Mouse (Mus musculus) neural tube, embryonic 11.5 days (tissue): ENCODE measurements around the gene Gtf3c1. TPM values are rescaled to one million over a fixed set of nuclear protein-coding genes. Genes with fewer than 3 reads are reported as not detected.

Source experiments
- ATAC-seq: fragments of 200-750 bp; cut with Nextera tagmentation; 2 replicates; pipeline ENCODE4 v1.8.0; 2017; ENCODE audit warnings: moderate number of reproducible peaks, mild to moderate bottlenecking, moderate TSS enrichment, moderate library complexity; ENCODE audit not compliant: insufficient read depth, low FRiP score, low TSS enrichment
- DNase-seq: peaks from one replicate; pipeline ENCODE4 v3.0.0-alpha.2; 2015; ENCODE audit warnings: low spot score
- H3K27ac ChIP-seq: fragments of 300-500 bp; sonication (generic); 2 replicates; pipeline ENCODE4 v1.5.1; 2014; ENCODE audit warnings: low read depth, mild to moderate bottlenecking, low read length
- H3K27me3 ChIP-seq: fragments of 300-500 bp; sonication (generic); 2 replicates; pipeline ENCODE4 v1.6.1; 2014; ENCODE audit warnings: mild to moderate bottlenecking, low read length, mixed read lengths; ENCODE audit not compliant: control insufficient read depth, insufficient read depth
- H3K36me3 ChIP-seq: fragments of 300-500 bp; sonication (generic); 2 replicates; pipeline ENCODE4 v1.6.1; 2014; ENCODE audit warnings: mild to moderate bottlenecking, low read length, moderate library complexity, mixed read lengths; ENCODE audit not compliant: control insufficient read depth, insufficient read depth
- H3K4me1 ChIP-seq: fragments of 300-500 bp; sonication (generic); 2 replicates; pipeline ENCODE4 v1.6.1; 2014; ENCODE audit warnings: low read length, mixed read lengths; ENCODE audit not compliant: control insufficient read depth, insufficient read depth
- H3K4me2 ChIP-seq: fragments of 300-500 bp; sonication (generic); 2 replicates; pipeline ENCODE4 v1.6.1; 2014; ENCODE audit warnings: low read depth, mild to moderate bottlenecking, moderate library complexity
- H3K4me3 ChIP-seq: fragments of 300-500 bp; sonication (generic); 2 replicates; pipeline ENCODE4 v1.5.1; 2014; ENCODE audit warnings: low read depth, low read length
- H3K9ac ChIP-seq: fragments of 300-500 bp; sonication (generic); 2 replicates; pipeline ENCODE4 v1.6.1; 2014; ENCODE audit warnings: mild to moderate bottlenecking, low read length
- H3K9me3 ChIP-seq: fragments of 300-500 bp; sonication (generic); 2 replicates; pipeline ENCODE4 v1.6.1; 2016; ENCODE audit warnings: low read length; ENCODE audit not compliant: control insufficient read depth
- WGBS: fragments of 180-500 bp; shearing (Covaris S2); extraction: QIAGEN DNeasy Blood & Tissue Kit; methylation state at CpG from one replicate; pipeline ENCODE4 v1.1.7; 2014; 5-methylcytosine and 5-hydroxymethylcytosine counted together
- polyA plus RNA-seq: library from polyadenylated mRNA; unstranded; fragments of >200 nt; fragmentation: Nextera tagmentation; extraction: Ambion mirVana; gene quantifications from 2 replicates; pipeline ENCODE4 v1.2.1, GENCODE M21; 2014

Gene Gtf3c1
- polyA plus RNA-seq, 1 experiment from 2014 or later, result 43.6 TPM

DNA sequence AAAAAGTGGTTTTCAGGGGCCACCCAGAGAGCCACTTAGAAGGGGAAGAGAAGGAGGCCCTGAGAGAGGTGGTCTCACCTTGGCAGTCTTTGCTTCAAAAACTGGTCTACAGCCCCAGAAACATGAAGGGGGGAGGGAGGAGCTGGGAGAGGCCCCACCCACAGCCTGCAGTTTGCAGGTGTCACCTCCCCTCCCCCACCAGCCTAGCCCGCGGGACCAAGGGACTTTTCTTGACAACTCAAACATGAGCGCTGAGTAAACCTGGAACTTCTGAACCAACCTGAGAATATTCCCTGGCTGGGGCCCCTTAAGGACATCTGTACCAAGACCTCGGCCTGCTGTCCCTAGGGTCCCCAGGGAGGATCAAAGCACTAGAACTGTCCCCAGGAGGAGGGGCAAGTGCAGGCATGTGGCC is 101.8 kb downstream of the Gtf3c1 start:
- H3K4me1 ChIP-seq, result no peaks in the 10 kb centered on the region
- no peaks in the 10 kb centered on the region for H3K27me3 ChIP-seq
- no peaks in the 10 kb centered on the region for H3K9me3 ChIP-seq
- H3K27ac ChIP-seq, result no peak overlapping the region
- ATAC-seq (no peak), DNase-seq (no peak)
- no peaks in the 10 kb centered on the region for H3K36me3 ChIP-seq
- H3K9ac ChIP-seq, result no peak overlapping the region
- no peak overlapping the region for H3K4me2 ChIP-seq
- no peak overlapping the region for H3K4me3 ChIP-seq
- WGBS, result 66% methylated on average over 4 of the region's 4 CpGs

DNA sequence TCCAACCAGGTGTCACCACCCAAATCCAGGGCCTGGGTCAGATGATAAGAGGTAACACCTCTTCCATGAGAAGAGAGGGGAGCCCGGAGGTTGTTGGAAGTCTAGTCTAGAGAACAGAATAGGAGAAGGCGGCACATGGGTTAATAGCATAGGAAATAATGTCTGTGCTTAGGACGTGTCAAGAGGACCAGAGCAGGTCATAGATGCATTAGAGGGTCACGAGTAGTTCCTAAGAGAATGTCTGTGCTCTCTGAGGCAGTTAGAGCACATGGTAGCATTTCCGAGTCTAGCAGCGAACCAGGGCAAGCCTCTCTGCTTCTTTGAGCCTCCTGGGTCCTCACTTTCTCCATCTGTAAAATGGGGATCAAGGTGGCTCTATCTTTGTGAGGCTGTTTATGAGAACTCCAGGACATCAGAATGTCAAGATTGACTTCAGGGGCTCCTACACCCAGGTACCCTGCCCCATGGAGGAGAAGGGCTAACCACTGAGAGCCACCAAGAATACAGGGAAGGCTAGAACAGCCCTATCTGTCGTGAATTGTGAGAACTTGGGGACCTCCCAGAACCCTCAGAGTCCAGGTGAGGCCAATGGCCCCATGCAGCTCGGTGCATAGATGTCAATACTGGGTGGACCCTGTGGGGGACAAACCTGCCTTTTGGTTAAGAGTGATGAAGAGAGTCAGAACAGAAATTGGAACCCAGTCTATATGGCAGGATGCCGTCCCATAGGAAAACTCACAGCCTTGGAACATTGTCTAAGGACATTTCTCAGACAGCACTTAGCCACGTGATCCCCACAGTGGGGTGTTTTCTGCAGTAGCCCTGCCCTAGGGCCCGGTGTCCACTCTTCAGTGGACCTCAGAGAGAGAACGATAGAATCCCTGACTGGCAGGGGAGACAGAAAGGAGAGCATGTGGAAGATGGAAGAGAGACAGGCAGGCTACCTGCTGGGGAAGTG is 102.9 kb downstream of the Gtf3c1 start:
- WGBS, result 84% methylated on average over 12 of the region's 12 CpGs
- ATAC-seq, result no peak
- no peaks in the 10 kb centered on the region for H3K27me3 ChIP-seq

DNA sequence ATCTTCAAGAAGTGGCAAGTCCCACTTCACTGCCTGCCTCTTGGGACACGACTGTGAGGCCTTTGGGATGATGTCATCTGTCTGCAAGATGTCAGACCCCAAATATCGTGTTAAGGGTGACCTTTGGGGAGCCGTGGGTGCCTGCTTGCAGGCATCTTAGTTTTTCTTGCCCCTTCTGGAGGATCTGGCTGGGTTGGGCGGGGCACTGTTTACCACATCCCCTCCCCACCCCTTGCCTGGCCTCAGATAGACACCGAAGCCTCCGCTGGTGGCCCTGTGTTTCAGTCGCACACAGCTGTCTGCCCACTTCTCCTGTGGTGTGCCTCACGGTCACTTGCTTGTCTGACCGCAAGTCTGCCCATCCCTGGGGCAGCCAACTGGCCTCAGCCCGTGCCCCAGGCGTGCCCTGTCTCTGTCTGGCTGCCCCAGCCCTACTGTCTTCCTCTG is 104.4 kb downstream of the Gtf3c1 start, which contains the start of gene Il21r:
TSS of gene Il21r (plus strand) at position 245 of the 447 bp plus-strand sequence.
- no peak within 1 kb of the TSS for H3K4me2 ChIP-seq
- no peaks in the 10 kb centered on the region for H3K36me3 ChIP-seq
- WGBS, result 78% methylated on average over 11 of the region's 11 CpGs
- no peak within 1 kb of the TSS for H3K4me3 ChIP-seq
- H3K4me1 ChIP-seq, result no peaks in the 10 kb centered on the region
- no peaks in the 10 kb centered on the region for H3K9me3 ChIP-seq
- no peak within 1 kb of the TSS for H3K9ac ChIP-seq
- DNase-seq (no peak), ATAC-seq (no peak)
- no peaks in the 10 kb centered on the region for H3K27me3 ChIP-seq
- H3K27ac ChIP-seq, result no peak within 1 kb of the TSS

More for the DNA sequence above, 102.9 kb downstream of the Gtf3c1 start:
- H3K36me3 ChIP-seq, result no peaks in the 10 kb centered on the region
- H3K4me3 ChIP-seq, result no peak overlapping the region
- DNase-seq, result no peak
- H3K27ac ChIP-seq, result no peak overlapping the region
- H3K4me1 ChIP-seq, result no peaks in the 10 kb centered on the region
- H3K9me3 ChIP-seq, result no peaks in the 10 kb centered on the region
- H3K9ac ChIP-seq, result no peak overlapping the region
- H3K4me2 ChIP-seq, result no peak overlapping the region

DNA sequence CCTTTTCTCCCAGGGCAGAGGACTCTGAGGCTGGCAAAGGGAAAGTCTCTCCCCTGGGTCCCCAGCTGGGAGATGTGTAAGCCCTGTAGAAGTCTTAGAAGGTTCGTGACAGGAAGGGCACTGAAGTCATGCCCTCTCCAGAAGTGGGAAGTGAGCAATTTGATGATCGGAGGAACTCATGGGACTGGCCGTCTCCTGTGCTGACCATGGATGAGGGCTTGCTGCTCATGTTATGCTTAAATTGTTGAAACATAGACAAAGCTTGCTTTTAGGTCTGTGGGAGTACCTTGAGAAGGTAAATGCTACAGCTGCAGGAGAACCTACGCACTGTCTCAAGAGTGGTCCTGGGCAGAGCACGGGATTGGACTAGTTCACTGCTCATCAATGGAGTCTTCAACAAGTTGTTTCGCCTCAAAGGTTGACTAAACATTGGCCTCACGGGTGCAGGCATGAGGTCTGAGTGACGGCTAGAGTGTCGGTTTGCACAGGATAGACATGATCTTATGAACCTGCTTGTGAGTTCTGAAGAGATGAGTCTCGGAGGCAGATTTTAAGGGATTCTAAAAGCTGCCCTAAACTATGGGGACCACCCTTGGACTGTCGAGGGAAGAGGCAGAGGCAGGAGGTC is 105.6 kb downstream of the Gtf3c1 start:
- DNase-seq, result no peak
- no peak overlapping the region for H3K9ac ChIP-seq
- no peak overlapping the region for H3K27ac ChIP-seq
- ATAC-seq, result no peak
- H3K9me3 ChIP-seq, result no peaks in the 10 kb centered on the region
- 85% methylated on average over 11 of the region's 11 CpGs for WGBS
- no peaks in the 10 kb centered on the region for H3K27me3 ChIP-seq
- no peaks in the 10 kb centered on the region for H3K36me3 ChIP-seq
- H3K4me1 ChIP-seq, result no peaks in the 10 kb centered on the region
- H3K4me3 ChIP-seq, result no peak overlapping the region
- no peak overlapping the region for H3K4me2 ChIP-seq

DNA sequence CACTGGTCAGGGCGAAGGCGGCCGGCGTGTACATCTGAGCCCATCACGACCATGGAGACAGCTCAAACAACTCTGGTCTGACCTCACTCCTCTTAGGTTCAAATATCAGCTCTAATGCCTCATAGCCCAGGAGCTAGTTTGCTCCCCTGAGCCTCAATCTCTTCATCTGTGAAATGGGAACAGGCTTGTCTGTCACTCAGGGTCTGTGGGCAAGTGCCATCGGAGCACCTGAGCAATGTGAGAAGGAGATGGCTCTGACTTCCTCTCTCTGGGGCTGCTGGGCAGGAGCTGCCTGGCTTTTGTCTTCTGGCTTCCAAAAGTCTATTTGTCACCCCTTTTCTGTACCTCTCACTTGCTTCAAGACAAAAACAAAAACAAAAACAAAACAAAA is 106.3 kb downstream of the Gtf3c1 start:
- DNase-seq (no peak), ATAC-seq (no peak)
- 92% methylated on average over 6 of the region's 6 CpGs for WGBS
- no peak overlapping the region for H3K4me2 ChIP-seq
- H3K27me3 ChIP-seq, result no peaks in the 10 kb centered on the region
- no peaks in the 10 kb centered on the region for H3K36me3 ChIP-seq
- H3K27ac ChIP-seq, result no peak overlapping the region
- H3K9ac ChIP-seq, result no peak overlapping the region
- no peaks in the 10 kb centered on the region for H3K9me3 ChIP-seq
- no peak overlapping the region for H3K4me3 ChIP-seq
- H3K4me1 ChIP-seq, result no peaks in the 10 kb centered on the region

DNA sequence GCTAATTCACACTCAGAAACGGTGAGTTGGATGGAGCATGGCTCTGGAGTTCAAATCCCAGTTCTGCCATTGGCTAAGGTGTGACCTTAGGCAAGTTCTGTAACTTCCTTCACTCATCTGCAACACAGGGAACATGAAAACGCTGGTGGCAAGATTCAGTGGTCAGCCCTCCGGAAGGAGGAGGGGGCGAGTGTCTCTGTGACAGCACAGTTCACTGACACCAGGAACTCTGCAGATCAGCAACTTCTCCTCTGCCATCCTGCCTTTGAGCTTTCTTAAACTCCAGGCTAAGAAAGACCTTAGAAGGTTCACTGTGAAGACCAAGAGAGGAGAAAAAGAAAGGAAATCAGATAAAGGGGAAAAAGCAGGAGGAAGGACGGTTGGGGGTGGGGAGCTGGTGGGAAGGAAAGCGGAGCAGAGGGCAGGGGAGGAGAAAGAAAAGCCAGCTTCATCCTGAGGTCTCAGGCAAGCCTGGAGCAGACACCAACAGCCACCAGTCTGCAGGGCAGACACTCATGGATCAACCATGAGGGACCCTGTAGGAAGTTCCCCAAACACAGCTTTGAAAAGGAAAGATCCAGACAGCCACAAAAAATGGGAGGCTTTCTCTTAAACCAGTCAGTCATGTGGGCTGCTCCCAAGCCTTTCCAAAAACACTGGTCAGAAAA is 106.8 kb downstream of the Gtf3c1 start:
- Histone ChIP-seq H3K27me3 (no peaks in the 10 kb centered on the region), H3K4me2 (no peak overlapping the region), H3K9me3 (no peaks in the 10 kb centered on the region), H3K4me3 (no peak overlapping the region), H3K27ac (no peak overlapping the region), H3K4me1 (no peaks in the 10 kb centered on the region), H3K36me3 (no peaks in the 10 kb centered on the region), H3K9ac (no peak overlapping the region)
- no peak for ATAC-seq
- DNase-seq, result no peak
- WGBS, result 58% methylated on average over 6 of the region's 6 CpGs

DNA sequence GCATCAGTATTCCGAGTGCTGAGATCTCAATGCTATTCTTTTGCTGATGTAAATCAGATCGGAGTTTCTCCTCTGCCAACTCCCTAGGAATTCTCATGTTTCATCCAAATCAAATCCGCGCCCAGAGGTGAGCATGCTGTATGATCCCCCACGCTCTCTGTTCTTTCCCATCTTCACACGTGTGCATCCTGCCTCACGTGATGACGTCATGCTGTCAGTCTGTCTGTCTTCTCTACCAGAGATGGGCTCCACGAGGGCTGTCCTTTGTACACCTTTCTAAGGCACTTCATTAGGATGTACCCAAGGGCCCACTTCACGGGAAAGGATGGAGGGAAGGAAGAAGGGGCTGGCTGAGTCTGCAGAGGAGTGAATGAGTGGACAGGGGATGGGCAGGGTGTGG is 107.4 kb downstream of the Gtf3c1 start:
- Histone ChIP-seq H3K27ac (no peak overlapping the region), H3K4me3 (no peak overlapping the region), H3K4me1 (no peaks in the 10 kb centered on the region), H3K9me3 (no peaks in the 10 kb centered on the region), H3K9ac (no peak overlapping the region), H3K4me2 (no peak overlapping the region), H3K36me3 (no peaks in the 10 kb centered on the region), H3K27me3 (no peaks in the 10 kb centered on the region)
- 81% methylated on average over 10 of the region's 10 CpGs for WGBS
- ATAC-seq, result no peak
- DNase-seq, result no peak

DNA sequence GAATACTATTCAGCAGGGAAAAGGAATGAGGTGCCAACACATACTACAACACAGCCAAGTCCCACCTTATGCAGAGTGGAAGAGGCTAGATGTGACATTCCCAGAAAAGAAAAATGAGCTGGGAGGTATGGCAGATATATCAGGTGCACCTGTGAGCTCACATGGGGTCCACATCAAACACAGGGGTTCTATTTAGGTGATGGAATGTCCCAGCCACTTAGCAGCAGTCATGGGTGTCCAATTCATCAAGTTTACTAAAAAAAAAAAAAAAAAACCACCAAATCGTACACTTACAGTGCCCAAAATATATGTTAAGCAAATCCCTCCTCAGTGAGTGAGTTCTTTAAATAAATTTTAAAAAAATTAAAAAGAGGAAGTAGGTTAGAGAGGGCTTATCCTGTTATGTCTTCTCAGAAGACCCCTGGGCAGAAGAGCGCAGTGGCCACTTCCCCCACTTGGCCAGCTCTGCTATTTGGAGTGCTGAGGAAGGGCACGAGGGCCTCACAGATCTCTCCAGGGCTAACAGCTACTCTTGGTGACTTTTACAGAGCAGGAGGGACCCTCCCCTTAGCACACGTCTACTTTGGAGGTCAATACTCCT is 108.1 kb downstream of the Gtf3c1 start:
- Histone ChIP-seq H3K4me1 (no peaks in the 10 kb centered on the region), H3K4me2 (no peak overlapping the region), H3K9ac (no peak overlapping the region), H3K27ac (no peak overlapping the region), H3K27me3 (no peaks in the 10 kb centered on the region), H3K4me3 (no peak overlapping the region), H3K9me3 (no peaks in the 10 kb centered on the region), H3K36me3 (no peaks in the 10 kb centered on the region)
- ATAC-seq (no peak), DNase-seq (no peak)
- 85% methylated on average over 4 of the region's 4 CpGs for WGBS
